Mouse (Mus musculus) hindbrain, embryonic 15.5 days (tissue): ENCODE results near the gene Manbal. TPM values are rescaled to one million over a fixed set of nuclear protein-coding genes. Genes with fewer than 3 reads are reported as not detected.
A peak's percentile ranks its signal among the peaks of the same experiment; 100 is the strongest.
"Not testable (repeated sequence)": the region's sequence is repeated elsewhere in the genome, so short reads cannot be mapped to it uniquely, and the experiment has no call there.

ENCODE experiments used
- ATAC-seq: fragments of 200-750 bp; cut with Nextera tagmentation; 2 replicates; pipeline ENCODE4 v1.8.0; 2017; ENCODE audit warnings: low read depth, moderate number of reproducible peaks, moderate TSS enrichment; ENCODE audit not compliant: low FRiP score
- H3K27ac ChIP-seq: fragments of 300-500 bp; sonication (generic); replicated peaks from 2 replicates; pipeline ENCODE4 v1.5.1; 2015; ENCODE audit warnings: mild to moderate bottlenecking, inconsistent platforms
- H3K27me3 ChIP-seq: fragments of 300-500 bp; sonication (generic); 2 replicates; pipeline ENCODE4 v1.6.1; 2015; ENCODE audit warnings: control low read depth, inconsistent platforms
- H3K36me3 ChIP-seq: fragments of 300-500 bp; sonication (generic); 2 replicates; pipeline ENCODE4 v1.6.1; 2015; ENCODE audit warnings: control low read depth, inconsistent platforms
- H3K4me1 ChIP-seq: fragments of 300-500 bp; sonication (generic); replicated peaks from 2 replicates; pipeline ENCODE4 v1.6.1; 2015; ENCODE audit warnings: control low read depth, inconsistent platforms
- H3K4me2 ChIP-seq: fragments of 300-500 bp; sonication (generic); 2 replicates; pipeline ENCODE4 v1.6.1; 2015; ENCODE audit warnings: moderate library complexity, mild to moderate bottlenecking, inconsistent platforms
- H3K4me3 ChIP-seq: fragments of 300-500 bp; sonication (generic); 2 replicates; pipeline ENCODE4 v1.5.1; 2015; ENCODE audit warnings: mild to moderate bottlenecking, inconsistent platforms
- H3K9ac ChIP-seq: fragments of 300-500 bp; sonication (generic); 2 replicates; pipeline ENCODE4 v1.6.1; 2015; ENCODE audit warnings: inconsistent platforms
- H3K9me3 ChIP-seq: fragments of 300-500 bp; sonication (generic); 2 replicates; pipeline ENCODE4 v1.6.1; 2016; ENCODE audit warnings: control low read depth, inconsistent platforms
- WGBS: fragments of 180-500 bp; shearing (Covaris S2); methylation state at CpG from one replicate; pipeline ENCODE4 v1.1.7; 2015; 5-methylcytosine and 5-hydroxymethylcytosine counted together
- polyA plus RNA-seq: library from polyadenylated mRNA; unstranded; fragments of >200 nt; fragmentation: Nextera tagmentation; extraction: Ambion mirVana; gene quantifications from 2 replicates; pipeline ENCODE4 v1.2.1, GENCODE M21; 2015

Gene Manbal
- polyA plus RNA-seq, 1 experiment from 2014 or later: 114 TPM

GRCm38 (mm10) chr2:157371696-157372095, 4.3 kb downstream of the Manbal start:
- Histone ChIP-seq H3K36me3 (no peaks in the 10 kb centered on the region), H3K9ac (no peak overlapping the region), H3K9me3 (no peaks in the 10 kb centered on the region), H3K4me3 (no peak overlapping the region), H3K4me2 (no peak overlapping the region), H3K4me1 (peaks cover 34% of the 10 kb centered on the region), H3K27me3 (no peaks in the 10 kb centered on the region), H3K27ac (no peak overlapping the region)
- no peak for ATAC-seq
- WGBS: 84% methylated on average over 6 of the region's 6 CpGs

- ATAC-seq: no peak
- H3K4me3 ChIP-seq: no peak overlapping the region
- no peaks in the 10 kb centered on the region for H3K27me3 ChIP-seq
- H3K9ac ChIP-seq: no peak overlapping the region
- no peak overlapping the region for H3K27ac ChIP-seq
- peaks cover 21% of the 10 kb centered on the region for H3K4me1 ChIP-seq
- WGBS: 89% methylated on average over 3 of the region's 3 CpGs
- H3K4me2 ChIP-seq: no peak overlapping the region
- no peaks in the 10 kb centered on the region for H3K36me3 ChIP-seq
- H3K9me3 ChIP-seq: no peaks in the 10 kb centered on the region
These were observed 6.3 kb downstream of the Manbal start for GRCm38 (mm10) chr2:157373681-157374080.

GRCm38 (mm10) chr2:157375051-157375450, 7.7 kb downstream of the Manbal start:
- H3K27ac ChIP-seq: no peak overlapping the region
- H3K36me3 ChIP-seq: peaks cover 9% of the 10 kb centered on the region; the same call in 1 of the 2 replicates
- ATAC-seq: no peak
- H3K27me3 ChIP-seq: no peaks in the 10 kb centered on the region
- no peak overlapping the region for H3K4me2 ChIP-seq
- no peaks in the 10 kb centered on the region for H3K9me3 ChIP-seq
- no peak overlapping the region for H3K4me3 ChIP-seq
- 56% methylated on average over 8 of the region's 8 CpGs for WGBS
- no peak overlapping the region for H3K9ac ChIP-seq
- H3K4me1 ChIP-seq: peaks cover 14% of the 10 kb centered on the region

- H3K9ac ChIP-seq: no peak overlapping the region
- H3K27ac ChIP-seq: peak overlapping the region; percentile 49
- ATAC-seq: peak; percentile 38; the same call in 1 of the 2 replicates
- no peaks in the 10 kb centered on the region for H3K9me3 ChIP-seq
- peaks cover 14% of the 10 kb centered on the region for H3K4me1 ChIP-seq
- WGBS: 13% methylated on average over 14 of the region's 14 CpGs
- no peaks in the 10 kb centered on the region for H3K27me3 ChIP-seq
- 0 out of 2 replicates have a peak overlapping the region, but pooled peaks have one; percentile 10 for H3K4me3 ChIP-seq
- H3K4me2 ChIP-seq: peak overlapping the region; percentile 39
- H3K36me3 ChIP-seq: peaks cover 12% of the 10 kb centered on the region; the same call in 1 of the 2 replicates
These were observed 8.7 kb downstream of the Manbal start for GRCm38 (mm10) chr2:157375794-157376757.

- peaks cover 14% of the 10 kb centered on the region for H3K4me1 ChIP-seq
- H3K27ac ChIP-seq: no peak overlapping the region
- H3K36me3 ChIP-seq: peaks cover 12% of the 10 kb centered on the region; the same call in 1 of the 2 replicates
- H3K9me3 ChIP-seq: no peaks in the 10 kb centered on the region
- H3K4me3 ChIP-seq: no peak overlapping the region
- ATAC-seq: no peak
- H3K27me3 ChIP-seq: no peaks in the 10 kb centered on the region
- WGBS: 31% methylated on average over 3 of the region's 3 CpGs
- H3K4me2 ChIP-seq: no peak overlapping the region
- no peak overlapping the region for H3K9ac ChIP-seq
These were observed 9.6 kb downstream of the Manbal start for GRCm38 (mm10) chr2:157376995-157377394.

GRCm38 (mm10) chr2:157384836-157385235, 17.4 kb downstream of the Manbal start:
- H3K4me3 ChIP-seq: no peak overlapping the region
- no peaks in the 10 kb centered on the region for H3K27me3 ChIP-seq
- peak overlapping the region; percentile 23; the same call in 1 of the 2 replicates for H3K27ac ChIP-seq
- H3K4me1 ChIP-seq: 0 out of 2 replicates have a peak, but pooled peaks cover 4% of the 10 kb centered on the region
- H3K4me2 ChIP-seq: no peak overlapping the region
- H3K9ac ChIP-seq: no peak overlapping the region
- peaks cover 5% of the 10 kb centered on the region; the same call in 1 of the 2 replicates for H3K36me3 ChIP-seq
- ATAC-seq: no peak
- WGBS: 73% methylated on average over 4 of the region's 4 CpGs
- no peaks in the 10 kb centered on the region for H3K9me3 ChIP-seq

- not testable (repeated sequence) for H3K27ac ChIP-seq, H3K4me3 ChIP-seq, H3K9me3 ChIP-seq, H3K27me3 ChIP-seq, ATAC-seq, H3K4me1 ChIP-seq, H3K9ac ChIP-seq, H3K4me2 ChIP-seq, H3K36me3 ChIP-seq
- 94% methylated on average over 14 of the region's 14 CpGs for WGBS
These were observed 21.7 kb downstream of the Manbal start for GRCm38 (mm10) chr2:157388901-157389590.

GRCm38 (mm10) chr2:157389591-157389921, 22.2 kb downstream of the Manbal start:
- H3K4me2 ChIP-seq: no peak overlapping the region
- H3K4me3 ChIP-seq: no peak overlapping the region
- WGBS: 82% methylated on average over 7 of the region's 7 CpGs
- no peaks in the 10 kb centered on the region for H3K27me3 ChIP-seq
- no peak overlapping the region for H3K9ac ChIP-seq
- H3K27ac ChIP-seq: no peak overlapping the region
- 0 out of 2 replicates have a peak, but pooled peaks cover 4% of the 10 kb centered on the region for H3K4me1 ChIP-seq
- no peak for ATAC-seq
- H3K9me3 ChIP-seq: no peaks in the 10 kb centered on the region
- H3K36me3 ChIP-seq: no peaks in the 10 kb centered on the region

GRCm38 (mm10) chr2:157392331-157392730, 24.9 kb downstream of the Manbal start:
- ATAC-seq: no peak
- Histone ChIP-seq H3K27me3 (no peaks in the 10 kb centered on the region), H3K4me2 (no peak overlapping the region), H3K9ac (no peak overlapping the region), H3K27ac (no peak overlapping the region), H3K36me3 (peaks cover 13% of the 10 kb centered on the region), H3K9me3 (no peaks in the 10 kb centered on the region), H3K4me1 (0 out of 2 replicates have a peak, but pooled peaks cover 5% of the 10 kb centered on the region), H3K4me3 (no peak overlapping the region)
- 96% methylated on average over 2 of the region's 2 CpGs for WGBS

- Histone ChIP-seq H3K9ac (no peak overlapping the region), H3K4me1 (0 out of 2 replicates have a peak, but pooled peaks cover 5% of the 10 kb centered on the region), H3K9me3 (no peaks in the 10 kb centered on the region), H3K36me3 (peaks cover 22% of the 10 kb centered on the region), H3K27me3 (no peaks in the 10 kb centered on the region), H3K4me3 (no peak overlapping the region), H3K4me2 (no peak overlapping the region), H3K27ac (no peak overlapping the region)
- 98% methylated on average over 4 of the region's 4 CpGs for WGBS
- ATAC-seq: no peak
These were observed 26.2 kb downstream of the Manbal start for GRCm38 (mm10) chr2:157393549-157393948.

GRCm38 (mm10) chr2:157394868-157395267, 27.5 kb downstream of the Manbal start:
- 81% methylated on average over 6 of the region's 6 CpGs for WGBS
- Histone ChIP-seq H3K4me2 (no peak overlapping the region), H3K9me3 (no peaks in the 10 kb centered on the region), H3K4me3 (no peak overlapping the region), H3K27me3 (no peaks in the 10 kb centered on the region), H3K36me3 (peaks cover 24% of the 10 kb centered on the region), H3K9ac (no peak overlapping the region), H3K27ac (0 out of 2 replicates have a peak overlapping the region, but pooled peaks have one; percentile 11), H3K4me1 (0 out of 2 replicates have a peak, but pooled peaks cover 5% of the 10 kb centered on the region)
- ATAC-seq: no peak

- Histone ChIP-seq H3K36me3 (peaks cover 24% of the 10 kb centered on the region), H3K4me3 (no peak overlapping the region), H3K9me3 (no peaks in the 10 kb centered on the region), H3K4me2 (no peak overlapping the region), H3K27me3 (no peaks in the 10 kb centered on the region), H3K4me1 (0 out of 2 replicates have a peak, but pooled peaks cover 5% of the 10 kb centered on the region), H3K27ac (0 out of 2 replicates have a peak overlapping the region, but pooled peaks have one; percentile 17), H3K9ac (no peak overlapping the region)
- ATAC-seq: no peak
- 72% methylated on average over 5 of the region's 5 CpGs for WGBS
These were observed 28.0 kb downstream of the Manbal start for GRCm38 (mm10) chr2:157395371-157395770.
